Mouse (Mus musculus): ENCODE measurements around the gene Serf2.

DNA sequence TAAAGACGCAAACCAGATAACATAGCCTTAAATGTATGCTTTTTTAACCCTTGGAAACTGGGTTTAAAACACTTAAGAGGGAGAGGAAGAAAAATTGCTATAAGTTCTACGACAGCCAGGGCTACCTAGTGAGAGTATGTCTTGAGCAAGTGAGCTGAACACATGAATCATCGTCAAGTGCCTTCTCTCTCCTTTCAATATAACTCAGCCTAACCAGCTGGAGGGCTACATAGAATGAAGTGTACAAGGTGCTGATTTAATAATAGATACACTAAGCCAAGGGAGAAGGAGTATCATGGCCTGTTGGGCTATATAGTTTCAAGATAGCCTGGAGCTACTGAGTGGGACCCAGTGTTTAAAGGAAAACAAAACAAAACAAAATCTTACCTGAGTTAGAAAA lies 30.5 kb upstream of the Serf2 start:
- TF ChIP-seq CTCF (IDR thresholded peaks at IDR 0.05; ENCODE audit: low read depth, low read length) (no peak), POLR2A (IDR thresholded peaks at IDR 0.05; ENCODE audit: borderline replicate concordance, low read depth, low read length) (no peak)

All from bone marrow macrophage, adult 2 months (primary cell).